Mouse (Mus musculus) bone marrow macrophage, adult 2 months (primary cell): ENCODE measurements at regions not wholly inside any gene's neighbourhood (a gene's known extent, or its start where the extent isn't known, plus 50 kb on each side); places are given as distances from the start of the nearest gene placed in this dataset.

Experiments used
- CTCF ChIP-seq: IDR thresholded peaks from 2 replicates; pipeline ENCODE4 v1.5.1; 2012; ENCODE audit warnings: low read depth, mild to moderate bottlenecking, low read length, moderate library complexity
- POLR2A ChIP-seq: IDR thresholded peaks from 2 replicates; pipeline ENCODE4 v1.6.1; 2012; ENCODE audit warnings: mild to moderate bottlenecking, low read depth, low read length, borderline replicate concordance

- no peak for TF ChIP-seq POLR2A
- no peak for TF ChIP-seq CTCF
Observed at GRCm38 (mm10) chr16:29707656-29708055, 128.5 kb downstream of the Opa1 start.
